Mouse (Mus musculus): ENCODE results near the gene Olig3.
A peak's percentile ranks its signal among the peaks of the same experiment; 100 is the strongest.
"Not testable (repeated sequence)": the region's sequence is repeated elsewhere in the genome, so short reads cannot be mapped to it uniquely, and the experiment has no call there.

The Olig3 gene

GRCm38 (mm10) chr10:19361539-19362293, 5.4 kb downstream of the Olig3 start:
- DNase-seq, result no peak

- no peak for DNase-seq
Observed at GRCm38 (mm10) chr10:19362294-19362590, 5.9 kb downstream of the Olig3 start.

- no peak for DNase-seq
Observed at GRCm38 (mm10) chr10:19362861-19363260, 6.5 kb downstream of the Olig3 start.

GRCm38 (mm10) chr10:19363365-19363764, 7.0 kb downstream of the Olig3 start:
- DNase-seq, result no peak

GRCm38 (mm10) chr10:19369143-19369542, 12.8 kb downstream of the Olig3 start:
- DNase-seq, result no peak

GRCm38 (mm10) chr10:19370146-19370545, 13.8 kb downstream of the Olig3 start:
- DNase-seq, result no peak

- no peak for DNase-seq
Observed at GRCm38 (mm10) chr10:19372263-19372662, 15.9 kb downstream of the Olig3 start.

- peak; percentile 86 for DNase-seq
Observed at GRCm38 (mm10) chr10:19373797-19374196, 17.5 kb downstream of the Olig3 start.

GRCm38 (mm10) chr10:19374311-19374710, 18.0 kb downstream of the Olig3 start:
- DNase-seq, result peak; percentile 9

- no peak for DNase-seq
Observed at GRCm38 (mm10) chr10:19375838-19376237, 19.5 kb downstream of the Olig3 start.

- DNase-seq, result not testable (repeated sequence)
Observed at GRCm38 (mm10) chr10:19380971-19381370, 24.6 kb downstream of the Olig3 start.

GRCm38 (mm10) chr10:19384176-19384575, 27.8 kb downstream of the Olig3 start:
- DNase-seq, result no peak

GRCm38 (mm10) chr10:19391819-19392218, 35.5 kb downstream of the Olig3 start:
- no peak for DNase-seq

- DNase-seq, result no peak
Observed at GRCm38 (mm10) chr10:19396485-19397137, 40.3 kb downstream of the Olig3 start.

- no peak for DNase-seq
Observed at GRCm38 (mm10) chr10:19397396-19397795, 41.1 kb downstream of the Olig3 start.

- DNase-seq, result no peak
Observed at GRCm38 (mm10) chr10:19401136-19401535, 44.8 kb downstream of the Olig3 start.

- no peak for DNase-seq
Observed at GRCm38 (mm10) chr10:19404401-19404800, 48.1 kb downstream of the Olig3 start.

- no peak for DNase-seq
Observed at GRCm38 (mm10) chr10:19405959-19406358, 49.6 kb downstream of the Olig3 start.

GRCm38 (mm10) chr10:19407168-19407567, 50.8 kb downstream of the Olig3 start:
- no peak for DNase-seq
